Comparison of ENCODE assay signal across 14 mouse cellular contexts in genomic region chr6:116154854-116155624, GRCm38 (mm10). TPM values are rescaled to one million over a fixed set of nuclear protein-coding genes. Genes with fewer than 3 reads are reported as not detected.
A peak's percentile ranks its signal among the peaks of the same experiment; 100 is the strongest.
DNase-seq lines count a peak whose midpoint lies in the region; ATAC-seq and TF ChIP-seq lines count a peak whose summit lies in the region.
"Had no signal": no experiment of that assay in that cellular context is flagged by ENCODE, and none has a peak within 500 bp of the region (broad histone marks: within the 10 kb centered on the region; RNA-seq: fewer than 3 reads in every experiment).

No protein-coding gene starts in this region.

- no peak overlapping the region for H3K9ac ChIP-seq in midbrain, embryonic 13.5 days (replicated peaks)

- no peak for TF ChIP-seq CTCF in left cerebral cortex, adult 2 months (IDR thresholded peaks at IDR 0.05)

- H3K9me3 ChIP-seq in midbrain, embryonic 13.5 days: no peaks in the 10 kb centered on the region

- peak overlapping the region; percentile 24; the same call in 1 of the 2 replicates for H3K27ac ChIP-seq in left cerebral cortex, adult 2 months
- peak overlapping the region; percentile 2; the same call in 1 of the 2 replicates for H3K27ac ChIP-seq in midbrain, embryonic 13.5 days

- H3K36me3 ChIP-seq in midbrain, embryonic 13.5 days: no peaks in the 10 kb centered on the region

- H3K27me3 ChIP-seq in midbrain, embryonic 13.5 days: no peaks in the 10 kb centered on the region

- WGBS in midbrain, embryonic 13.5 days: 23% methylated on average over 3 of the region's 3 CpGs

- H3K4me2 ChIP-seq in midbrain, embryonic 13.5 days (replicated peaks): no peak overlapping the region
- H3K4me2 ChIP-seq: liver, embryonic 11.5 days had no signal

- no peak overlapping the region for H3K4me3 ChIP-seq in left cerebral cortex, adult 2 months
- no peak overlapping the region for H3K4me3 ChIP-seq in midbrain, embryonic 13.5 days (replicated peaks)

- H3K4me1 ChIP-seq in midbrain, embryonic 13.5 days (replicated peaks): peaks cover 15% of the 10 kb centered on the region

- no peak for DNase-seq in frontal cortex, postnatal 10 days (ENCODE audit: low spot score in 2 of 2)
- no peak for DNase-seq in left cerebral cortex, adult 2 months (ENCODE audit: extremely low spot score in 1 of 2, low spot score in 2 of 2)
- DNase-seq in left cerebral cortex, adult 11 months (ENCODE audit: low spot score): no peak
- peak; percentile 10 for DNase-seq in embryo, embryonic 9.5 days (ENCODE audit: extremely low spot score)
- DNase-seq in cerebellum, postnatal 10 days: no peak
- DNase-seq in adipocyte (ENCODE audit: low spot score): no peak
- DNase-seq: cerebellum, adult 9-11 months; gastrocnemius, postnatal 10 days; kidney, postnatal 25 days; lung, postnatal 10 days had no signal

- ATAC-seq in frontal cortex, adult (ENCODE audit: low TSS enrichment): peak; percentile 85
- ATAC-seq in midbrain, embryonic 13.5 days: 0 out of 2 replicates have a peak, but pooled peaks have one; percentile 48
- ATAC-seq: intestine, embryonic 16.5 days had no signal

- intact Hi-C loops in left cerebral cortex, adult 2 months (cut with DNase I): no loop called here

RNA-seq across cellular contexts. Expression of gene Tmcc1, which starts 38.2 kb away (rescaled TPM):
- total RNA-seq in left cerebral cortex, adult 2 months (2021): 10 to 100 TPM; 72.8 to 76.7 TPM
- polyA plus RNA-seq in midbrain, embryonic 13.5 days (2015; fragmentation: Nextera tagmentation; extraction: Ambion mirVana): 35.7 and 36.4 TPM in 2 replicates

RNA-seq across cellular contexts. Expression of gene Washc2, which starts 52.8 kb away (rescaled TPM):
- 10 to 100 TPM; 93.0 to 95.4 TPM for total RNA-seq in left cerebral cortex, adult 2 months (2021)
- polyA plus RNA-seq in midbrain, embryonic 13.5 days (2015; fragmentation: Nextera tagmentation; extraction: Ambion mirVana): 64.4 and 67.1 TPM in 2 replicates
